Mouse (Mus musculus): ENCODE measurements at regions not wholly inside any gene's neighbourhood (a gene's known extent, or its start where the extent isn't known, plus 50 kb on each side); places are given as distances from the start of the nearest gene placed in this dataset.

DNA sequence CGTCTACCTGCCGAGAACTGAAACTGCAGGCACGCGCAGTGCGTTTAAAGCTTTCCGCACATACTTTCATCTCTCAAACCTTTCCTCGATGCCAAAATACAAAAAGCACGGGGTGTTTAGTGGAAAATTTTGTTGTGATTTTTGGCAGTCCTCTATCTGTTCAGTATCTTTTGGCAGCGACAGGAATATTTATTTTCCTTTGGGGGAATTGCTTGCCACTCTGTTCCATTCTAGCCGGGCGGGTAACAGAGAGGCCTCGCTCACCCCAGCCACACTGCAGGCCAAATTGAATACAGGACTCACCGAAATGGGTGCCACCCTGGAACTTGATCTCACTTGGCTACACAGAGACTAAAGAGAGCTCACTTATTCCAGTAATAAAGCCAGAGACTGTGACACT lies 97.8 kb upstream of the Mdm1 start:
- TF ChIP-seq CTCF (IDR thresholded peaks at IDR 0.05; ENCODE audit: control insufficient read depth, insufficient read depth, insufficient read length), result no peak
- no peak for TF ChIP-seq FOSL1 (IDR thresholded peaks at IDR 0.05; ENCODE audit: insufficient read depth, low read length, poor library complexity, severe bottlenecking)
- TF ChIP-seq MYOD1 (IDR thresholded peaks at IDR 0.05; ENCODE audit: control insufficient read depth, insufficient read length, low read depth), result no peak
- TF ChIP-seq MYOG (IDR thresholded peaks at IDR 0.05; ENCODE audit: control insufficient read depth, extremely low read depth, insufficient read length), result no peak

Data from C2C12 (cell line).